Mouse (Mus musculus) erythroid progenitor cell, adult 5-6 weeks (primary cell): ENCODE measurements at regions not wholly inside any gene's neighbourhood (a gene's known extent, or its start where the extent isn't known, plus 50 kb on each side); places are given as distances from the start of the nearest gene placed in this dataset.

Experiments used
- ATAC-seq: replicated peaks from 2 replicates; pipeline ENCODE4 v1.8.0; 2016; ENCODE audit warnings: moderate number of reproducible peaks, mild to moderate bottlenecking, moderate TSS enrichment, inconsistent platforms; ENCODE audit not compliant: poor library complexity, low FRiP score, severe bottlenecking

DNA sequence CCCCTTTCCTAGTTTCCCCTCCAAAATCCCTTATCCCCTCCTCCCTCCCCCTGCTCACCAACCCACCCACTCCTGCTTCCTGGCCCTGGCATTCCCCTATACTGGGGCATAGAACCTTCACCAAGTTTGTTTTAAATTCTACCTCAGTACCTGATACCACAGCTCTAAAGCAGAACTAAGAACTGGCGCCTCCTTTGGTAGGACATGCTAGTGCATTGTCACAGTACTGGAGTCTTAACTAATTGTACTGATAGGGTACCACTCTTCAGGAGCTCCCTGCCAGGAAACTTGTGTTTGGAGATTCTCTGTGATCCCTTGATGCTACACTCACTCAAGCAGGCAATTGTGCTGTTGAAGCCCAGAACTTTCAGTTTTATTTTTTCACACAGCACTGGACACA lies 92.0 kb upstream of the Ank start:
- no peak for ATAC-seq

- ATAC-seq: no peak
Observed at GRCm38 (mm10) chr15:27378601-27379094, 87.8 kb upstream of the Ank start.

DNA sequence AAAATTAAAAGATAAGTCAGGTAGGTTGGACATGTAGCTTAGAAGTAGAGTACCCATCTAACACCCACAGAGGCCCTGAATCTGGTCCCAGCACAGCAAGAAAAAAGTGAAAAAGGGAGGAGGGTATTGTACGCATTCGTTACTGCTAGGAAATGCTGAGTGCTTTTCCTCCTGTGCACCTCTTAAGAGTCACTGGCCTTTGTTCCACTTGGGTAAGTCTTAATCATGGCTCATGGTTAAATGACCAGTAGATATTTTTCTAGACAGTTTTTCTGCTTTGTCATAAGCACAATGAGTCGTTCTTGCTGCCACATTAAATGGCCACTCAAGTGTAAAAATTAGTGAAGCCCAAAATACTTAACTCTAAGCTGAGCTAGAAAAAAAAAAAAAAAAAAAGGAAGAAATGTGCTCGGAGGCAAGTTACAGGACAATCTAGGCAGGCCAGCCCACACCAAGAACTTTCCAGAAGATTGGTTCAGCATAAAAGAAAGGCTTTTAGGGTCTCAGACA lies 86.0 kb upstream of the Ank start:
- ATAC-seq: no peak

DNA sequence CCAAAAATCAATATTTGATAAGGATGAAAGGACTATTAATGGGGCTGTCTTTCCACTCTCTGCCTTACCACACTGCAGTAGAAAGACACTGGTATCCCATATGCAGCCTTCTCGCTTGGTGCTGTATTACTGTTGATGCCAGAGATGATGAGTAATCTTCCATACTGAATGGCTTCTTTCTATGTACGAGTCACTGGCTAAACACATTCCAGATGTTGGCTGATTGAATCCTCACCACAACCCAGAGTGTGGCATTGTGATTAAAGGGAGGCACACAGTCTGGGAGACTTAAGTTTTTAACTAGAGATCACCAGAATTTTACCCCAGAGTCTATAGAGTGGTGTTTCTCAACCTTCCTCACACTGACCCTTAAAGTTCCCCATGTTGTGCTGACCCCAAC lies 84.9 kb upstream of the Ank start:
- no peak for ATAC-seq

GRCm38 (mm10) chr15:27390567-27390966 lies 75.9 kb upstream of the Ank start:
- no peak for ATAC-seq

DNA sequence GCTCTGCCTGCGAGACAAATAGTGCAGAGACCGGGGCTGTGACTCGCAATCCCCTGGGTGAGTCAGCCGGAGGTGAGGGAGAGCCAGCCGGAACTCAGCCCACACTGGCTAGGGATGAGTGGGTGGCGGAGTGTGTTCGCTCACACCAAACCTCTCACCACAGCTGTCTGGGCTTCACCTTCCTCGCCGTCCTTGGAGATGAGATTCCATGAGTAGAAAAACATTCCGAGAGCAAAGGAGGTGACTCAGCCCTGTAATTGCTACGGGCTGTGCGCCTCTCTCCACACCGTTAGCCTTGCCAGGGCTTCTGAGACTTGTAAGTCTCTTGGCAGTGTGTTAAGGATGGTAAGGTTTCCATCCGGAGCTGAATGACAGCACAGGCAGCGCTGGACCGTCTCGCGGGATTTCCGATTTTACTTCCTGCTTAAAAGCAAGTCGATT lies 60.7 kb upstream of the Ank start:
- ATAC-seq: no peak; the same call in 1 of the 2 replicates

- no peak for ATAC-seq
Observed at GRCm38 (mm10) chr15:27409856-27410255, 56.6 kb upstream of the Ank start.

DNA sequence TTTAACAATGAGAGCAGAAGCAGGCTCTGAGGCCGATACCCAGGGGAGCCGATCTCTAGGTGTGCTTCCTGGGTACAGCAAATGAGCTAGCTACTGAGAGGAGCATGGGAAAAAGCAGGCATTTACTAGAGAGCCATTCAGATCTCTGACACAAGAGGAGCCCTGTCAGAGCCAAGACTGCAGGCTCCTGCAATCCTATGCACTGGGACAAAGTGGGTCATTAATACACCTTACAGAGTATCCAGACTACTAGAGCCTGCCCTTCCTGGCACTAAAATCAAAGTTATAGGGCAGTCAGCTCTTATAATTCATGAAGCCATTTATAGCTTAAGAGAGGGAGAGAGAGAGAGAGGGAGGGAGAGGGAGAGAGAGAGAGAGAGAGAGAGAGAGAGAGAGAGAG lies 54.2 kb upstream of the Ank start:
- no peak for ATAC-seq

DNA sequence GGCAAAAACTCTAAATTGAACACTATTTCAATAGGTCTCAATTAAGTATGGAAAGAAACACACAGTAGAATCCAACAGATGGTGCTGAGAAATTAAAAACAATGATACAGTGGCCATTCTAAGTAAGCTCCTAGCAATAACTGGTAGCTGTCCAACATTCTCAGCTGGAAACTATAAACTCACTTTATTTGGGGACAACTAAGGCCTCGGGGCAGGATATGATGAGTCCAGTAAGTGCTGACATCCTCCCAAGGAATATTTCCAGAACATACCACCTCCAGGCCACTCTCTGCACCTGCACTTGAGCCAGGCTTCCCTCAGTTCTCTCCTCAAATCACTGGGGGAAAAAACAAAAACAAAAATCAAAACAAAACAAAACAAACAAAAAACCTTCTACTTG lies 53.7 kb upstream of the Ank start:
- ATAC-seq: no peak

DNA sequence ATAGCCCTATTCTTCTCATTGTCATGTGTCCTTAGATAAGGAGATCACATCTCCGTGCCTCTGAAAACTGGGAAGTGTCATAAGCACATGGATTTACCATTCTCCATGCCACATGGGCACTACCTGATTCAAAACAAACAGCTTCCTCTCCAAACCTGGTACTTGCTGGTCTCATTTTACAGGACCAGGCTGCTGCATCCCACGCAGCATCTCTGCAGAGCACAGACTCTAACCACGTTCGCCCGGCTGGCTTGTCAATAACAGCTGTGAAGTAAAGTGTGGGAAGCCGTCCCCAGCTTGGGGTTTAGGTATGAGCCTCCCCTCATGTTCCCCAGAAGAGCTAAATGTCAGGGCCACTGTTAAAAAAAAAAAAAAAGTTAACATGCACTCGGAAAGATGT lies 53.0 kb upstream of the Ank start:
- no peak for ATAC-seq

- ATAC-seq: no peak
Observed at GRCm38 (mm10) chr15:27414819-27415218, 51.7 kb upstream of the Ank start.
